Mouse (Mus musculus) brown adipose tissue, adult 24 weeks (tissue): Measurements from ENCODE around the gene Muc4. TPM values are rescaled to one million over a fixed set of nuclear protein-coding genes. Genes with fewer than 3 reads are reported as not detected.

ENCODE experiments used
- H3K27ac ChIP-seq: fragments of 200-500 bp; replicated peaks from 2 replicates; pipeline ENCODE4 v1.5.1; 2012; ENCODE audit warnings: low read depth, mild to moderate bottlenecking, low read length
- H3K4me1 ChIP-seq: fragments of 200-500 bp; 2 replicates; pipeline ENCODE4 v1.6.1; 2012; ENCODE audit warnings: low read length, mixed read lengths; ENCODE audit not compliant: control insufficient read depth, insufficient read depth, insufficient read length
- H3K4me3 ChIP-seq: fragments of 200-500 bp; 2 replicates; pipeline ENCODE4 v1.5.1; 2012; ENCODE audit warnings: low read depth, mild to moderate bottlenecking, low read length, moderate library complexity; ENCODE audit not compliant: insufficient read depth
- polyA plus RNA-seq: library from polyadenylated mRNA; stranded (reverse); fragments of >200 nt; gene quantifications from 2 replicates; pipeline ENCODE4 v1.2.4, GENCODE M21; 2012; ENCODE audit not compliant: missing spikeins, insufficient read depth, insufficient read length

Gene Muc4
- polyA plus RNA-seq, 1 experiment, result not detected

DNA sequence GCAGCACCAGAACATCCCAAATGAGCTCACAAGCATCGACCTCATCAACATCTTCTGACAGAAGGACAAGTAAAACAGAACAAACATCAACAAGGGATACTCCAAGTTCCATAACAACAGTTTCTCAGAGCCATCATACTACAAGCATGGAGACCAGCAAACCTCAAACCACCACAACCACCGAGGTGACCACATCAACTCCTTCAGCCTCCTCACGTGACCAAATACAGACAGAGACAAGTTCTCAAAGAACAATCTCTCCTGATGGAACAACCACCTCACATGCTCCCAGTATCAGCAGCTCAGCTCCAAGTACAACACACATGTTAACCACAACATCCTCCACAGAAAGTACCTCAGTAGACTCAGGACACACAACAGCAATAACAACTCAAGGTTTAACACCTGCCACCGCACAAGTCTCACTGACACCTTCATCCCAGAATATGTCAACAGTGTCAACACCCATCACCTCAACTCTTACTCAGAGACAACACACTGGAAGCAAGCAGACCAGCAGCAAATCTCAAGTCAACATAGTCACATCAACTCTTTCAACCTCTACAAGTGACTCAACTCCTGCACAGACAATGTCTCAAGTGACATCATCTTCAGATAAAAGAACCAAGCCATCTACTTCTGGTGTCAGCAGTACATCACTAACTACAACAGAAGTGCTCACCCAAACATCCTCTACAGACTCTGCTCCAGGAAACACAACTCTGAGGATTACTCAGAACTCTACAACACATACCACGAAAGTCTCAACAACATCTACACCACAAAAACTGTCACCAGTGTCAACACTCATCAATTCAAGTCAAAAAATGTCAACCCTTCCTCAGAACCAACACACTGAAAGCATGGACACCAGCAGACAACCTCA, 14.8 kb downstream of the Muc4 start:
- no peaks in the 10 kb centered on the region for H3K4me1 ChIP-seq
- no peak overlapping the region for H3K4me3 ChIP-seq
- H3K27ac ChIP-seq, result no peak overlapping the region

GRCm38 (mm10) chr16:32764550-32764949, 28.9 kb downstream of the Muc4 start:
- Histone ChIP-seq H3K4me3 (no peak overlapping the region), H3K4me1 (no peaks in the 10 kb centered on the region), H3K27ac (no peak overlapping the region)

DNA sequence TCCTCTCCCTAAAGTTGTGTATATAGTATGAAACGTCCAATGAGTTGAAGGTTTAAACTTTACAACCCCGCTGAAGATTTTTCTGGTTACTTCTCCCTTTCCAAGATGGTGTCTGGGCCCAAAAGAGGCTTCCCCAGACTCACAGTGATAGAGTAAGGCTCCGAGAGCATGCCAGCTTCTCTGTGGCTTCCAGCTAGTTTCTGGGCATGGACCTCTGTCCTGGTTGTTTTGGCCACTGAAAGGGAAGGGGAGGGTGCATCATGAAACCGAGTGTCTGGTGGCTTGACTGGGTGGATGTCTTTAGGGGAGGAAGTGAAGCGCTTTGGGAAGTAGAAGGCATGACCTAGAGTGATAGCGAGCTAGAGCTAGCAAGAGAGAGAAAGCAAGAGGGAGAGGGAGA, 29.3 kb downstream of the Muc4 start:
- Histone ChIP-seq H3K27ac (no peak overlapping the region), H3K4me1 (no peaks in the 10 kb centered on the region), H3K4me3 (no peak overlapping the region)

GRCm38 (mm10) chr16:32766904-32767303, 31.2 kb downstream of the Muc4 start:
- no peak overlapping the region for H3K27ac ChIP-seq
- H3K4me1 ChIP-seq, result no peaks in the 10 kb centered on the region
- no peak overlapping the region for H3K4me3 ChIP-seq

GRCm38 (mm10) chr16:32776676-32777075, 41.0 kb downstream of the Muc4 start:
- Histone ChIP-seq H3K4me1 (no peaks in the 10 kb centered on the region), H3K27ac (no peak overlapping the region), H3K4me3 (no peak overlapping the region)

- no peak overlapping the region for H3K27ac ChIP-seq
- H3K4me3 ChIP-seq, result no peak overlapping the region
- H3K4me1 ChIP-seq, result no peaks in the 10 kb centered on the region
Measured at GRCm38 (mm10) chr16:32778956-32779355, 43.3 kb downstream of the Muc4 start.

DNA sequence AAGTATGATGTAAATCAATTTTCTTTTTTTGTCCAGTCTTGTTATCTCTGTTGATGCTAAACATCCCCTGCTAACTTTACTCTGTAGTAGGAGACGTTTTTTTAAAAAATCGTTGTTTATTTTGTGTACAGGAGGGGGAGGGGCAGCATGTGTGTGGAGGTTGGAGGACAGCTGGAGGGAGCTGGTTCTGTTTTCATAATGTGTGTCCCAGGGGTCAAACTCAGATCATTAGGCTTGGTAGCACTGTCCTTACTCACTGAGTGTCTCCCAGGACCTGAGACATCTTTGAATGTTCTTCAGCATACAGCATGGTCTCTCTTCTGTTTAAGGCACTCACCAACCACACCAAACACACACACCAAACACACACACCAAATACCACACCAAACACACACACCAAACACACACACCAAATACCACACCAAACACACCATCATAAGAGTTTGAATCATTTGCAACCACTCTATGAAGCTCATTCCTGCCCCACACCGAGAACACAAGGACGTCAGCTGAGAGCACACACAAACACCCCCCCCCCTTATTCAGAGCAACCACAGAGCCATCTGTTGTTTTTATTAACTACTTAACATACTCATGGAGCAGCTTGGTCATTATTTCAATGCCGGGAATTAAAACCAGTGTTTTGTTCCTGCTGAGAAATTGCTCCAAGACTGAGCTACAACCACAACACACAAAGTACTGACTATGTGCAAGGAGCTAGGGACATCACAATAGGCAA, 47.8 kb downstream of the Muc4 start:
- H3K4me3 ChIP-seq, result no peak overlapping the region
- H3K4me1 ChIP-seq, result no peaks in the 10 kb centered on the region
- no peak overlapping the region for H3K27ac ChIP-seq

DNA sequence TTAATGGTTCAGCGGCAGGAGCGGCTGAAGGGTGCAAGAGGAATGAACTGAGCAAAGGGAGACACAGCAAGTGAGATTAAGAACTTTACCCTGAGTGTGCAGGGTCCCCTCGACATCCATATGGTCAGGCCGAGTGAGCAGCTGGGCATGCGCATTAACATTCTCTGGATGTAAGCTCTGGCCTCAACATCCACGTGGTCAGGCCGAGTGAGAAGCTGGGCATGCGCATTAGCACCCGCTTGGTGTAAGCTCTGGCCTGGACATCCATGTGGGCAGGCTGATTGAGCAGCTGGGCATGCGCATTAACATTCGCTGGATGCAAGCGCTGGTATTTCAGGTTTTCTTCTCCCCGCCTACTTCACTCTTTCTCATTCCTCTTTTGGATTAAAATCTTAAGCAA, 49.2 kb downstream of the Muc4 start:
- Histone ChIP-seq H3K27ac (no peak overlapping the region), H3K4me3 (no peak overlapping the region), H3K4me1 (no peaks in the 10 kb centered on the region)

GRCm38 (mm10) chr16:32790056-32790455, 54.4 kb downstream of the Muc4 start:
- Histone ChIP-seq H3K27ac (no peak overlapping the region), H3K4me1 (no peaks in the 10 kb centered on the region), H3K4me3 (no peak overlapping the region)

GRCm38 (mm10) chr16:32795177-32795576, 59.5 kb downstream of the Muc4 start:
- Histone ChIP-seq H3K4me3 (no peak overlapping the region), H3K27ac (no peak overlapping the region), H3K4me1 (0 out of 2 replicates have a peak, but pooled peaks cover 2% of the 10 kb centered on the region)

DNA sequence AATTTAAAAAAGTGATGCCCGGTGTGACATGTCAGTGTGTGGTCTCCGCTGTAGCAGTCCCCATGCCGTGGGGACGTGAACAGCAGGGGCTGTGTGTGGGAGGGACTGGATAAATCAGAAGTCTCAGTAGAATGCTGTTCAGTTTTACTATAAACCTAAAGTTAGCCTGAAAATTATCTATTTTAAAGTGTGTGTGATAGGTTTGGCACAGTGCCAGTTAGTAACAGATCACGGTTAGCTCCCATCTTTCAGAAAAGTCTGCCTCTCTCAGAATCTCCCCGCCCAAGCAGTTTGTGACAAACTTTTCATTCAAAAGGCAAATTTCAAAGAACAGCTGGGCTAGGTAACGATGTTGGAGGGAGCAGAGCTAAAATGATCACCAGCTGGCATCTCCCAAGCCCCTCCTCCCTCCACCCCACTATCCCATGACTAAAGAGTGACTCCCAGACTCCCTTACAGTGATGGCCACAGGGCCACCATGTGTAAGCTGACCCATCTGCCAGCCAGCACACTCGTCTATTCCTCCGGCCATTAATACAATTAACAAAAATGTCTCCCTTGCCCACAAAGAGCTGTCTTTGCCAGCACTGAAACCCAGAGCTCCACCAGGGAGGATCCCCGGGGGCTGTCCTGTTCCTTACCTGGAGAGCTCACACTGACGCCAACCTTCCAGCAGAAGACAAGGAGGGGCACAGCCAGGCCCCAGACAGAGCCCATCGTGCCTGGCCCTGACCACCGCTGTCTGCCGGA, 61.2 kb downstream of the Muc4 start:
- Histone ChIP-seq H3K4me1 (0 out of 2 replicates have a peak, but pooled peaks cover 2% of the 10 kb centered on the region), H3K4me3 (no peak overlapping the region), H3K27ac (no peak overlapping the region)

- Histone ChIP-seq H3K27ac (no peak within 1 kb of the TSS), H3K4me3 (no peak within 1 kb of the TSS), H3K4me1 (0 out of 2 replicates have a peak, but pooled peaks cover 2% of the 10 kb centered on the region)
Measured at GRCm38 (mm10) chr16:32797426-32797689, 61.7 kb downstream of the Muc4 start, which contains the start of gene Muc20. Muc20 (minus strand) TSS chr16:32797435.

DNA sequence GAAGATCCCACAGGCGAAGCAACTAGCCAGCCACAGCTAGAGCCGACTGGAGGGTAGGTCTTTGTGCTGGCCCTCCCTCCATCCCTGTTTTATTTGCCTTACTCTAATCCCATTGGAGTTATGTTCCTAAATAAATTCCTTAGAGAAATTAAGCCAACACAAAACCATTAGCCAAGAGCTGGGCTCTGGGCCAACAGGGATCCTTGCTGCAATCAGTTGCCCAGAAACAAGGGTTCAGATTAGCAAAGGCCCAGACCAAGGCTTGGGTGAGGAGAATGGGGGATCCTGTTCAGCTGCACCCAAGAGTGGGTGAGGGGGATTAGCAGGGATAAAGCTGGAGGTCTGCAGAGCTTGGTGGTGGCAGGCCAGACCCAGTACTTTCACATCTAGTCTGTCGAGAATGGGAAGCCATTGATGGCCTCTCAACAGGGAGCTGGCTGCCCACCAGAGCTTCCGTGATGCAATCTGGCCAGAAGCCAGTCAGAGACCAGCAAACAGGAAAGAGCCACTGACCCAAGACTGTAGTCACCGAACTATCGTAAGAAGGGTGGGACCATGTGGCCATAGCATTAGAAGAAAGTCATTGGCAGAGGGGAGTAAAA, 67.7 kb downstream of the Muc4 start:
- H3K27ac ChIP-seq, result peak overlapping the region; percentile 44; the same call in 1 of the 2 replicates

GRCm38 (mm10) chr16:32803901-32804300, 68.2 kb downstream of the Muc4 start:
- Histone ChIP-seq H3K4me3 (no peak overlapping the region), H3K4me1 (0 out of 2 replicates have a peak, but pooled peaks cover 5% of the 10 kb centered on the region), H3K27ac (no peak overlapping the region)

More for the DNA sequence above, 67.7 kb downstream of the Muc4 start:
- 0 out of 2 replicates have a peak, but pooled peaks cover 8% of the 10 kb centered on the region for H3K4me1 ChIP-seq
- H3K4me3 ChIP-seq, result no peak overlapping the region

GRCm38 (mm10) chr16:32805151-32805550, 69.5 kb downstream of the Muc4 start:
- Histone ChIP-seq H3K4me1 (0 out of 2 replicates have a peak, but pooled peaks cover 5% of the 10 kb centered on the region), H3K4me3 (no peak overlapping the region), H3K27ac (no peak overlapping the region)
